In genomic region chr11:84827901-84828503, GRCm38 (mm10) we compare ENCODE assay signal across 8 mouse cellular contexts. TPM values are rescaled to one million over a fixed set of nuclear protein-coding genes. Genes with fewer than 3 reads are reported as not detected.
A peak's percentile ranks its signal among the peaks of the same experiment; 100 is the strongest.
DNase-seq lines count a peak whose midpoint lies in the region; ATAC-seq and TF ChIP-seq lines count a peak whose summit lies in the region.

No protein-coding gene starts in this region.

- TF ChIP-seq POLR2A in limb, embryonic 14.5 days (IDR thresholded peaks at IDR 0.05; ENCODE audit: borderline replicate concordance, extremely low read depth, insufficient read depth, insufficient read length): no peak

- ATAC-seq in neural tube, embryonic 11.5 days (ENCODE audit: insufficient read depth, low FRiP score, low TSS enrichment): no peak
- no peak for ATAC-seq in forebrain, embryonic 14.5 days
- ATAC-seq in limb, embryonic 14.5 days (ENCODE audit: low FRiP score, low read depth): no peak

- peaks cover 2% of the 10 kb centered on the region; the same call in 1 of the 2 replicates for H3K36me3 ChIP-seq in neural tube, embryonic 11.5 days (ENCODE audit: control insufficient read depth, insufficient read depth, low read length)
- peaks cover 26% of the 10 kb centered on the region for H3K36me3 ChIP-seq in forebrain, embryonic 14.5 days (ENCODE audit: control insufficient read depth, insufficient read depth, low read length)
- H3K36me3 ChIP-seq in limb, embryonic 14.5 days (ENCODE audit: control insufficient read depth, insufficient read depth, low read length): peaks cover 22% of the 10 kb centered on the region
- H3K36me3 ChIP-seq in splenic B cell, adult 2 months (ENCODE audit: control insufficient read depth, insufficient read depth, low read length, poor library complexity, severe bottlenecking): 0 out of 2 replicates have a peak, but pooled peaks cover 1% of the 10 kb centered on the region

- H3K27me3 ChIP-seq in neural tube, embryonic 11.5 days (ENCODE audit: control insufficient read depth, insufficient read depth, low read length): no peaks in the 10 kb centered on the region
- H3K27me3 ChIP-seq in forebrain, embryonic 14.5 days (replicated peaks; ENCODE audit: control insufficient read depth, insufficient read depth, low read length): no peaks in the 10 kb centered on the region
- no peaks in the 10 kb centered on the region for H3K27me3 ChIP-seq in limb, embryonic 14.5 days (ENCODE audit: control insufficient read depth, insufficient read depth, low read length)
- no peaks in the 10 kb centered on the region for H3K27me3 ChIP-seq in splenic B cell, adult 2 months (ENCODE audit: control insufficient read depth, insufficient read depth, low read length, poor library complexity, severe bottlenecking)

- H3K4me2 ChIP-seq in neural tube, embryonic 11.5 days (ENCODE audit: low read depth): peak overlapping the region; percentile 83
- peak overlapping the region; percentile 85 for H3K4me2 ChIP-seq in forebrain, embryonic 14.5 days (ENCODE audit: low read length)
- H3K4me2 ChIP-seq in limb, embryonic 14.5 days (replicated peaks; ENCODE audit: low read depth, low read length, severe bottlenecking): peak overlapping the region; percentile 83

- 43% methylated on average over 3 of the region's 3 CpGs for WGBS in neural tube, embryonic 11.5 days
- 52% methylated on average over 3 of the region's 3 CpGs for WGBS in forebrain, embryonic 14.5 days
- WGBS in limb, embryonic 14.5 days: 45% methylated on average over 3 of the region's 3 CpGs

- H3K27ac ChIP-seq in neural tube, embryonic 11.5 days (ENCODE audit: low read depth, low read length): no peak overlapping the region
- H3K27ac ChIP-seq in forebrain, embryonic 14.5 days (ENCODE audit: low read depth, low read length): no peak overlapping the region
- peak overlapping the region; percentile 82; the same call in 1 of the 2 replicates for H3K27ac ChIP-seq in limb, embryonic 14.5 days (replicated peaks; ENCODE audit: low read depth, low read length)

- DNase-seq in neural tube, embryonic 11.5 days (ENCODE audit: low spot score): no peak
- no peak for DNase-seq in neural tube, embryonic 10.5 days (ENCODE audit: extremely low spot score, low spot score)
- no peak for DNase-seq in forebrain, embryonic 14.5 days (ENCODE audit: low spot score)
- no peak for DNase-seq in limb, embryonic 14.5 days (ENCODE audit: low spot score)
- peak; percentile 20 for DNase-seq in splenic B cell, adult 2 months (ENCODE audit: low read depth, low spot score)
- no peak for DNase-seq in adrenal gland, postnatal 4 days (ENCODE audit: low spot score in 2 of 2)
- no peak for DNase-seq in thymus, adult 18-20 months
- DNase-seq in gastrocnemius, postnatal 10 days: no peak

- H3K4me1 ChIP-seq in neural tube, embryonic 11.5 days (ENCODE audit: control insufficient read depth, insufficient read depth, low read length): peaks cover 2% of the 10 kb centered on the region; the same call in 1 of the 2 replicates
- peaks cover 11% of the 10 kb centered on the region for H3K4me1 ChIP-seq in forebrain, embryonic 14.5 days (ENCODE audit: control insufficient read depth, insufficient read depth, low read length)
- H3K4me1 ChIP-seq in limb, embryonic 14.5 days (ENCODE audit: control insufficient read depth, insufficient read depth, low read length): peaks cover 9% of the 10 kb centered on the region

- H3K9me3 ChIP-seq in neural tube, embryonic 11.5 days (ENCODE audit: control insufficient read depth, low read length): no peaks in the 10 kb centered on the region
- H3K9me3 ChIP-seq in forebrain, embryonic 14.5 days (replicated peaks; ENCODE audit: control insufficient read depth, low read length): no peaks in the 10 kb centered on the region
- no peaks in the 10 kb centered on the region for H3K9me3 ChIP-seq in limb, embryonic 14.5 days (ENCODE audit: control insufficient read depth, low read length)

- peak overlapping the region; percentile 53; the same call in 1 of the 2 replicates for H3K9ac ChIP-seq in neural tube, embryonic 11.5 days (ENCODE audit: low read length)
- H3K9ac ChIP-seq in forebrain, embryonic 14.5 days (ENCODE audit: low read length): peak overlapping the region; percentile 70
- H3K9ac ChIP-seq in limb, embryonic 14.5 days (ENCODE audit: low read depth, low read length, severe bottlenecking): peak overlapping the region; percentile 73

- H3K4me3 ChIP-seq in neural tube, embryonic 11.5 days (ENCODE audit: low read depth, low read length): peak overlapping the region; percentile 70
- H3K4me3 ChIP-seq in forebrain, embryonic 14.5 days (ENCODE audit: low read depth, low read length): peak overlapping the region; percentile 47
- peak overlapping the region; percentile 78 for H3K4me3 ChIP-seq in limb, embryonic 14.5 days (replicated peaks; ENCODE audit: low read length)

RNA-seq across cellular contexts. Expression of gene Dhrs11, which starts 0.8 kb away (rescaled TPM):
- 11.6 and 13.8 TPM in 2 replicates for polyA plus RNA-seq in neural tube, embryonic 11.5 days (2014; fragmentation: Nextera tagmentation; extraction: Ambion mirVana)
- 4.1 and 5.5 TPM in 2 replicates for polyA plus RNA-seq in forebrain, embryonic 14.5 days (2014; fragmentation: Nextera tagmentation; extraction: Ambion mirVana)
- polyA plus RNA-seq in limb, embryonic 14.5 days (2012; rRNA removed): 22.6 and 29.7 TPM in 2 replicates
- 11.5 and 16.2 TPM in 2 replicates for polyA plus RNA-seq in limb, embryonic 14.5 days (2014; fragmentation: Nextera tagmentation; extraction: Ambion mirVana)
- total RNA-seq in adrenal gland, postnatal 4 days (2021): 10 to 100 TPM; 35.4 to 39.2 TPM
- 10 to 100 TPM; 19.2 to 22.6 TPM for total RNA-seq in gastrocnemius, postnatal 10 days (2021)

RNA-seq across cellular contexts. Expression of gene Mrm1, which starts 8.7 kb away (rescaled TPM):
- polyA plus RNA-seq in neural tube, embryonic 11.5 days (2014; fragmentation: Nextera tagmentation; extraction: Ambion mirVana): 11.0 and 14.0 TPM in 2 replicates
- polyA plus RNA-seq in forebrain, embryonic 14.5 days (2014; fragmentation: Nextera tagmentation; extraction: Ambion mirVana): 10.5 and 12.1 TPM in 2 replicates
- polyA plus RNA-seq in limb, embryonic 14.5 days (2012; rRNA removed): 10.9 and 11.8 TPM in 2 replicates
- 10.6 and 11.8 TPM in 2 replicates for polyA plus RNA-seq in limb, embryonic 14.5 days (2014; fragmentation: Nextera tagmentation; extraction: Ambion mirVana)
- 10 to 100 TPM; 24.5 to 26.0 TPM for total RNA-seq in adrenal gland, postnatal 4 days (2021)
- 1 to 10 TPM; 3.8 to 4.9 TPM for total RNA-seq in gastrocnemius, postnatal 10 days (2021)

RNA-seq across cellular contexts. Expression of gene Ggnbp2, which starts 42.6 kb away (rescaled TPM):
- polyA plus RNA-seq in neural tube, embryonic 11.5 days (2014; fragmentation: Nextera tagmentation; extraction: Ambion mirVana): 71.1 and 73.7 TPM in 2 replicates
- 55.2 and 63.8 TPM in 2 replicates for polyA plus RNA-seq in forebrain, embryonic 14.5 days (2014; fragmentation: Nextera tagmentation; extraction: Ambion mirVana)
- polyA plus RNA-seq in limb, embryonic 14.5 days (2012; rRNA removed): 86.7 and 105 TPM in 2 replicates
- 67.3 and 69.9 TPM in 2 replicates for polyA plus RNA-seq in limb, embryonic 14.5 days (2014; fragmentation: Nextera tagmentation; extraction: Ambion mirVana)
- total RNA-seq in adrenal gland, postnatal 4 days (2021): 100 to 1,000 TPM in 1 of 2 experiments, 10 to 100 TPM in 1; 99.1 to 100 TPM
- 10 to 100 TPM; 40.6 to 52.8 TPM for total RNA-seq in gastrocnemius, postnatal 10 days (2021)

RNA-seq across cellular contexts. Expression of gene Myo19, which starts 51.9 kb away (rescaled TPM):
- 9.2 TPM in 2 replicates for polyA plus RNA-seq in neural tube, embryonic 11.5 days (2014; fragmentation: Nextera tagmentation; extraction: Ambion mirVana)
- polyA plus RNA-seq in forebrain, embryonic 14.5 days (2014; fragmentation: Nextera tagmentation; extraction: Ambion mirVana): 5.2 and 5.7 TPM in 2 replicates
- 29.2 and 36.3 TPM in 2 replicates for polyA plus RNA-seq in limb, embryonic 14.5 days (2012; rRNA removed)
- polyA plus RNA-seq in limb, embryonic 14.5 days (2014; fragmentation: Nextera tagmentation; extraction: Ambion mirVana): 11.0 and 11.3 TPM in 2 replicates
- 10 to 100 TPM; 18.1 to 20.2 TPM for total RNA-seq in adrenal gland, postnatal 4 days (2021)
- 1 to 10 TPM; 4.4 to 5.3 TPM for total RNA-seq in gastrocnemius, postnatal 10 days (2021)

RNA-seq across cellular contexts. Expression of gene Pigw, which starts 52.1 kb away (rescaled TPM):
- polyA plus RNA-seq in neural tube, embryonic 11.5 days (2014; fragmentation: Nextera tagmentation; extraction: Ambion mirVana): 3.6 and 3.8 TPM in 2 replicates
- polyA plus RNA-seq in forebrain, embryonic 14.5 days (2014; fragmentation: Nextera tagmentation; extraction: Ambion mirVana): 3.8 and 4.4 TPM in 2 replicates
- 4.9 and 5.8 TPM in 2 replicates for polyA plus RNA-seq in limb, embryonic 14.5 days (2012; rRNA removed)
- polyA plus RNA-seq in limb, embryonic 14.5 days (2014; fragmentation: Nextera tagmentation; extraction: Ambion mirVana): 2.4 and 3.6 TPM in 2 replicates
- 1 to 10 TPM; 7.5 to 7.6 TPM for total RNA-seq in adrenal gland, postnatal 4 days (2021)
- total RNA-seq in gastrocnemius, postnatal 10 days (2021): 1 to 10 TPM; 6.3 to 7.7 TPM
